Mouse (Mus musculus) myocyte (in vitro differentiated cells): Measurements from ENCODE around the gene F12. TPM values are rescaled to one million over a fixed set of nuclear protein-coding genes. Genes with fewer than 3 reads are reported as not detected.

Experiments
- H3K27me3 ChIP-seq: one replicate; pipeline ENCODE4 v1.6.1; 2011; ENCODE audit not compliant: control insufficient read depth, insufficient read depth, insufficient read length
- H3K36me3 ChIP-seq: one replicate; pipeline ENCODE4 v1.6.1; 2011; ENCODE audit not compliant: control insufficient read depth, insufficient read depth
- H3K4me2 ChIP-seq: one replicate; pipeline ENCODE4 v1.6.1; 2011; ENCODE audit warnings: low read depth, control low read depth
- H3K4me3 ChIP-seq: one replicate; pipeline ENCODE4 v1.5.1; 2011; ENCODE audit warnings: mild to moderate bottlenecking, control low read depth, moderate library complexity
- H3K79me2 ChIP-seq: one replicate; pipeline ENCODE4 v1.6.1; 2011; ENCODE audit not compliant: control insufficient read depth, insufficient read depth
- H3ac ChIP-seq: one replicate; pipeline ENCODE4 v1.6.1; 2011; ENCODE audit not compliant: control insufficient read depth, insufficient read length
- CEBPB ChIP-seq: IDR thresholded peaks from 2 replicates; pipeline ENCODE4 v1.6.1; 2011; ENCODE audit warnings: mild to moderate bottlenecking, moderate library complexity; ENCODE audit not compliant: poor library complexity, insufficient read depth, severe bottlenecking
- E2F4 ChIP-seq: IDR thresholded peaks from one replicate; pipeline ENCODE4 v1.6.1; 2011; ENCODE audit warnings: mild to moderate bottlenecking, control low read depth, moderate library complexity; ENCODE audit not compliant: insufficient read depth
- MAX ChIP-seq: IDR thresholded peaks from one replicate; pipeline ENCODE4 v1.6.1; 2011; ENCODE audit warnings: low read depth, mild to moderate bottlenecking, control low read depth
- MYOD1 ChIP-seq, 3 experiments: IDR thresholded peaks; one replicate each; pipeline ENCODE4 v1.6.1; 2011; ENCODE audit warnings: control low read depth in 2 of 3, low read depth in 2 of 3, mild to moderate bottlenecking in 2 of 3, moderate library complexity in 1 of 3; ENCODE audit not compliant: insufficient read length in 2 of 3, control insufficient read depth in 1 of 3
- MYOG ChIP-seq, 3 experiments: IDR thresholded peaks; one replicate each; pipeline ENCODE4 v1.6.1; 2011; ENCODE audit warnings: control low read depth in 2 of 3, low read depth in 2 of 3, mild to moderate bottlenecking in 2 of 3; ENCODE audit not compliant: insufficient read length in 2 of 3, control insufficient read depth in 1 of 3, insufficient read depth in 1 of 3
- POLR2A ChIP-seq: IDR thresholded peaks from one replicate; pipeline ENCODE4 v1.6.1; 2011; ENCODE audit warnings: low read depth, mild to moderate bottlenecking, control low read depth, moderate library complexity; ENCODE audit not compliant: insufficient read length
- POLR2AphosphoS2 ChIP-seq: IDR thresholded peaks from one replicate; pipeline ENCODE4 v1.6.1; 2011; ENCODE audit warnings: low read depth, control low read depth; ENCODE audit not compliant: insufficient read length
- REST ChIP-seq: IDR thresholded peaks from one replicate; pipeline ENCODE4 v1.6.1; 2011; ENCODE audit warnings: mild to moderate bottlenecking, control low read depth, moderate library complexity; ENCODE audit not compliant: insufficient read depth, insufficient read length
- SRF ChIP-seq: IDR thresholded peaks from one replicate; pipeline ENCODE4 v1.6.1; 2011; ENCODE audit warnings: low read depth; ENCODE audit not compliant: control insufficient read depth, insufficient read length
- TCF12 ChIP-seq: IDR thresholded peaks from one replicate; pipeline ENCODE4 v1.6.1; 2011; ENCODE audit warnings: mild to moderate bottlenecking, control low read depth; ENCODE audit not compliant: poor library complexity, insufficient read depth, severe bottlenecking
- TCF3 ChIP-seq: IDR thresholded peaks from one replicate; pipeline ENCODE4 v1.6.1; 2011; ENCODE audit warnings: low read depth, control low read depth; ENCODE audit not compliant: insufficient read length
- USF1 ChIP-seq: IDR thresholded peaks from one replicate; pipeline ENCODE4 v1.6.1; 2011; ENCODE audit warnings: low read depth, mild to moderate bottlenecking, control low read depth, moderate library complexity
- polyA plus RNA-seq: library from polyadenylated mRNA; unstranded; fragments of >200 nt; fragmentation: generic; extraction: Trizol; gene quantifications from one replicate; pipeline ENCODE4 v1.2.1, GENCODE M21; 2012; ENCODE audit warnings: missing spikeins

F12 gene
- polyA plus RNA-seq, 1 experiment = not detected

DNA sequence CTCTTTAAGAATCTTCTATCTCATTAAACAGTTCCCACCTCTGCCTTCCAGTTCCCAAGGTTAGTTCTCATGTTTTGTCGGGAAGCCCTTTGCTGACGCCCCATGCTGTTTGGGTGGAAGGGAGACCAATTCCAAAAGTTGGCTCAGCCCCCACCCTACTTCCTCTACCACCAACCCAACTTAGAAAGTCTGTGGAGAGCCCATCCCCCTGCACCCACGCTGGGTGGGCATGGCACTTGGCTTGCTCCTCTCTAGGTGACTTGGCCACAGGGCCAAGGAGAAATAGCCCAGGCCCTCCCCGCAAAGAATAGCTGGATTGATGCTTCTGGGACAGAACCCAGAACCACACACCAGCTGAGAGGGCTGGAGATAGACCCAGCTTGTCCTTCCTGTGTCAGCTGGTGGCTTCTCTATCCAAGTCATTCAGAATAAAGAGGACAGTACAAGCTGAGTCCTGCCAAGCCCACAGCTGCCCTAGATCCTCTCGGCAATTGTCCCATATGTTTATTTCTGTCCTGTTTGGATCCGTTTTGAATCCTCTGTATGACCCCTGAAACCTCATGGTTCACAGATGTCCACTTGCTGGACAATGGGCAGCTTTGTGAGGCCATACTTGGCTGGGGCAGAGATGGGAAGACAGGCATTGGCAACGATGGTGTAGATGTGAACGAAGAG, 55.4 kb downstream of the F12 start:
- Histone ChIP-seq H3K27me3 (peaks cover 19% of the 10 kb centered on the region), H3ac (no peak overlapping the region), H3K4me2 (peak overlapping the region; percentile 53), H3K4me3 (no peak overlapping the region), H3K36me3 (no peaks in the 10 kb centered on the region), H3K79me2 (no peaks in the 10 kb centered on the region)
- TF ChIP-seq MYOG (IDR thresholded peaks at IDR 0.05; ENCODE audit: control insufficient read depth in 1 of 3, insufficient read depth in 1 of 3, insufficient read length in 2 of 3, low read depth in 2 of 3) = peak; percentile 29 to 98 (median 83)
- TF ChIP-seq CEBPB = no peak
- TF ChIP-seq REST = no peak
- TF ChIP-seq TCF12 = peak; percentile 70
- peak; percentile 37 to 83 (median 66) for TF ChIP-seq MYOD1 (IDR thresholded peaks at IDR 0.05; ENCODE audit: control insufficient read depth in 1 of 3, insufficient read length in 2 of 3, low read depth in 2 of 3)
- no peak for TF ChIP-seq E2F4
- no peak for TF ChIP-seq SRF
- TF ChIP-seq POLR2AphosphoS2 = no peak
- no peak for TF ChIP-seq USF1
- no peak for TF ChIP-seq POLR2A
- TF ChIP-seq MAX = no peak
- peak; percentile 52 for TF ChIP-seq TCF3

- TF ChIP-seq MAX = no peak
- no peak for TF ChIP-seq MYOD1 (IDR thresholded peaks at IDR 0.05; ENCODE audit: control insufficient read depth in 1 of 3, insufficient read length in 2 of 3, low read depth in 2 of 3)
- TF ChIP-seq TCF12 = no peak
- TF ChIP-seq REST = no peak
- no peak for TF ChIP-seq SRF
- TF ChIP-seq TCF3 = no peak
- no peak for TF ChIP-seq USF1
- no peak for TF ChIP-seq CEBPB
- TF ChIP-seq POLR2A = no peak
- TF ChIP-seq POLR2AphosphoS2 = no peak
- TF ChIP-seq E2F4 = no peak
- no peak for TF ChIP-seq MYOG (IDR thresholded peaks at IDR 0.05; ENCODE audit: control insufficient read depth in 1 of 3, insufficient read depth in 1 of 3, insufficient read length in 2 of 3, low read depth in 2 of 3)
- Histone ChIP-seq H3K4me3 (no peak overlapping the region), H3K36me3 (no peaks in the 10 kb centered on the region), H3K79me2 (no peaks in the 10 kb centered on the region), H3ac (no peak overlapping the region), H3K4me2 (peak overlapping the region; percentile 33), H3K27me3 (peaks cover 22% of the 10 kb centered on the region)
Observed at GRCm38 (mm10) chr13:55370234-55370633, 56.4 kb downstream of the F12 start.

GRCm38 (mm10) chr13:55369531-55370114, 57.0 kb downstream of the F12 start, which contains the start of gene Rgs14:
Rgs14 (plus strand) TSS chr13:55369732.
- TF ChIP-seq CEBPB (no peak), TCF12 (peak; percentile 24), SRF (no peak), MYOD1 (IDR thresholded peaks at IDR 0.05; ENCODE audit: control insufficient read depth in 1 of 3, insufficient read length in 2 of 3, low read depth in 2 of 3) (peak in 1 of 3 experiments; percentile 82), MYOG (IDR thresholded peaks at IDR 0.05; ENCODE audit: control insufficient read depth in 1 of 3, insufficient read depth in 1 of 3, insufficient read length in 2 of 3, low read depth in 2 of 3) (peak in 2 of 3 experiments; percentile 55 to 89), E2F4 (no peak), REST (no peak), TCF3 (no peak)
- no peaks in the 10 kb centered on the region for H3K36me3 ChIP-seq
- H3K4me2 ChIP-seq = peak within 1 kb of the TSS; percentile 33
- no peak within 1 kb of the TSS for H3K4me3 ChIP-seq
- no peaks in the 10 kb centered on the region for H3K79me2 ChIP-seq
- no peak within 1 kb of the TSS for H3ac ChIP-seq
- peaks cover 26% of the 10 kb centered on the region for H3K27me3 ChIP-seq

GRCm38 (mm10) chr13:55368401-55368800, 58.2 kb downstream of the F12 start:
- Histone ChIP-seq H3K27me3 (peaks cover 13% of the 10 kb centered on the region), H3K4me3 (no peak overlapping the region), H3K79me2 (no peaks in the 10 kb centered on the region), H3K4me2 (no peak overlapping the region), H3ac (no peak overlapping the region), H3K36me3 (no peaks in the 10 kb centered on the region)
- TF ChIP-seq MYOG (IDR thresholded peaks at IDR 0.05; ENCODE audit: control insufficient read depth in 1 of 3, insufficient read depth in 1 of 3, insufficient read length in 2 of 3, low read depth in 2 of 3) = no peak
- TF ChIP-seq USF1 = no peak
- no peak for TF ChIP-seq TCF3
- TF ChIP-seq E2F4 = no peak
- TF ChIP-seq POLR2AphosphoS2 = no peak
- TF ChIP-seq TCF12 = no peak
- no peak for TF ChIP-seq POLR2A
- TF ChIP-seq MAX = no peak
- no peak for TF ChIP-seq SRF
- TF ChIP-seq MYOD1 (IDR thresholded peaks at IDR 0.05; ENCODE audit: control insufficient read depth in 1 of 3, insufficient read length in 2 of 3, low read depth in 2 of 3) = no peak
- TF ChIP-seq REST = no peak

Other genes starting within 250 kb of the F12 start
- 10.2 TPM for gene Nsd1, start 217.0 kb downstream of the F12 start, polyA plus RNA-seq
- gene Prelid1, start 106.3 kb downstream of the F12 start, polyA plus RNA-seq = 365 TPM
- 59.8 TPM for gene Rab24, start 104.8 kb downstream of the F12 start, polyA plus RNA-seq
- gene Mxd3, start 97.0 kb downstream of the F12 start, polyA plus RNA-seq = 17.0 TPM
- gene Lman2, start 64.0 kb downstream of the F12 start, polyA plus RNA-seq = 84.7 TPM
- 2.3 TPM for gene Rgs14, start 57.1 kb downstream of the F12 start, polyA plus RNA-seq
- gene Slc34a1, start 28.6 kb downstream of the F12 start, polyA plus RNA-seq = 0.04 TPM
- gene Pfn3, start 11.6 kb downstream of the F12 start, polyA plus RNA-seq = not detected
- gene Grk6, start 18.3 kb upstream of the F12 start, polyA plus RNA-seq = 29.1 TPM
- gene Prr7, start 37.5 kb upstream of the F12 start, polyA plus RNA-seq = 5.1 TPM
- 165 TPM for gene Dbn1, start 61.3 kb upstream of the F12 start, polyA plus RNA-seq
- gene Pdlim7, start 86.9 kb upstream of the F12 start, polyA plus RNA-seq = 553 TPM
- gene Dok3, start 102.5 kb upstream of the F12 start, polyA plus RNA-seq = 1.00 TPM
- gene Ddx41, start 109.9 kb upstream of the F12 start, polyA plus RNA-seq = 33.3 TPM
- gene Fam193b, start 144.3 kb upstream of the F12 start, polyA plus RNA-seq = 13.5 TPM
- 200 TPM for gene Tmed9, start 146.9 kb upstream of the F12 start, polyA plus RNA-seq
- 23.1 TPM for gene B4galt7, start 173.1 kb upstream of the F12 start, polyA plus RNA-seq
- 27.8 TPM for gene Caml, start 196.2 kb upstream of the F12 start, polyA plus RNA-seq
- gene Ddx46, start 208.2 kb upstream of the F12 start, polyA plus RNA-seq = 8.7 TPM